Mouse (Mus musculus): ENCODE measurements around the gene Plpp7.

DNA sequence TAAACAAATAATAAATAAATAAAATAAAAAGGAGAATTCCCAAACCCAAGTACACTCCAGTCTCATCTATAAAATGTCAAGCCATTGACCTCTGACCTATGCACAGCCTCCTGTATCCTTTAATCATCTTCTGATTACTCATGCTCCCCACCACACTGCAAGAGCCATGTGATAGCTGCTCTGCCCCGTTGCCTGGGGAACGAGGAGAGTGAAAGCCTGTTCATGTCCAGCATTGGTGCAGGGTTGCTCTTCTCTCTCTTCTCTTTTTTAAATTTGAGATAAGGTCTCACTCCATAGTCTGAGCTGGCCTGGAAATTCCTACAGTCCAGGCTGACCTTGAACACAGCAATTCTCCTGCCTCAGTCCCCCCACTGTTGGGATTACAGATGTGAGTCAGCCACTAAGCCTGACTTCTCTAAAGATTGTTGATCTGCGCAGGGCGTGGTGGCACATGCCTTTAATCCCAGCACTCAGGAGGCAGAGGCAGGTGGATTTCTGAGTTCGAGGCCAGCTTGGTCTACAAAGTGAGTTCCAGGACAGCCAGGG lies 51.4 kb downstream of the Plpp7 start:
- TF ChIP-seq CTCF (IDR thresholded peaks at IDR 0.05; ENCODE audit: insufficient read depth, low read depth, low read length) (no peak), POLR2A (IDR thresholded peaks at IDR 0.05; ENCODE audit: insufficient read depth, low read depth, low read length) (no peak)
